Mouse (Mus musculus): ENCODE measurements around the gene Nfix. TPM values are rescaled to one million over a fixed set of nuclear protein-coding genes. Genes with fewer than 3 reads are reported as not detected.
A peak's percentile ranks its signal among the peaks of the same experiment; 100 is the strongest.

The Nfix gene
- polyA plus RNA-seq, 1 experiment from 2014 or later: 11.7 TPM

GRCm38 (mm10) chr8:84793134-84793533 is 7.0 kb downstream of the Nfix start:
- Histone ChIP-seq H3K27me3 (replicated peaks) (peaks cover 98% of the 10 kb centered on the region), H3K4me2 (no peak overlapping the region), H3K27ac (replicated peaks) (no peak overlapping the region), H3K4me3 (no peak overlapping the region), H3K9ac (no peak overlapping the region), H3K36me3 (peaks cover 8% of the 10 kb centered on the region), H3K4me1 (peaks cover 68% of the 10 kb centered on the region), H3K9me3 (no peaks in the 10 kb centered on the region)
- no peak for ATAC-seq (ENCODE audit: extremely low read depth, insufficient number of reproducible peaks, low FRiP score, low TSS enrichment)
- 79% methylated on average over 9 of the region's 9 CpGs for WGBS

- no peak overlapping the region for H3K4me3 ChIP-seq
- H3K4me1 ChIP-seq: peaks cover 66% of the 10 kb centered on the region
- H3K9me3 ChIP-seq: no peaks in the 10 kb centered on the region
- no peak overlapping the region for H3K4me2 ChIP-seq
- ATAC-seq (ENCODE audit: extremely low read depth, insufficient number of reproducible peaks, low FRiP score, low TSS enrichment): no peak
- peaks cover 98% of the 10 kb centered on the region for H3K27me3 ChIP-seq (replicated peaks)
- no peak overlapping the region for H3K27ac ChIP-seq (replicated peaks)
- H3K36me3 ChIP-seq: peaks cover 8% of the 10 kb centered on the region
- no peak overlapping the region; the same call in 1 of the 2 replicates for H3K9ac ChIP-seq
- WGBS: 67% methylated on average over 12 of the region's 12 CpGs
Measured at GRCm38 (mm10) chr8:84792429-84792947, 7.7 kb downstream of the Nfix start.

GRCm38 (mm10) chr8:84790537-84790936 is 9.6 kb downstream of the Nfix start:
- no peak overlapping the region for H3K4me2 ChIP-seq
- H3K9me3 ChIP-seq: no peaks in the 10 kb centered on the region
- H3K4me1 ChIP-seq: peaks cover 84% of the 10 kb centered on the region
- 64% methylated on average over 2 of the region's 2 CpGs for WGBS
- no peak overlapping the region for H3K4me3 ChIP-seq
- peak overlapping the region; percentile 21; the same call in 1 of the 2 replicates for H3K9ac ChIP-seq
- peaks cover 98% of the 10 kb centered on the region for H3K27me3 ChIP-seq (replicated peaks)
- ATAC-seq (ENCODE audit: extremely low read depth, insufficient number of reproducible peaks, low FRiP score, low TSS enrichment): no peak
- H3K27ac ChIP-seq (replicated peaks): no peak overlapping the region
- no peaks in the 10 kb centered on the region for H3K36me3 ChIP-seq

- Histone ChIP-seq H3K4me2 (no peak overlapping the region), H3K27me3 (replicated peaks) (peaks cover 98% of the 10 kb centered on the region), H3K4me3 (no peak overlapping the region), H3K9me3 (no peaks in the 10 kb centered on the region), H3K36me3 (no peaks in the 10 kb centered on the region), H3K4me1 (peaks cover 86% of the 10 kb centered on the region), H3K9ac (0 out of 2 replicates have a peak overlapping the region, but pooled peaks have one; percentile 24), H3K27ac (replicated peaks) (no peak overlapping the region)
- 71% methylated on average over 7 of the region's 9 CpGs for WGBS
- ATAC-seq (ENCODE audit: extremely low read depth, insufficient number of reproducible peaks, low FRiP score, low TSS enrichment): no peak
Measured at GRCm38 (mm10) chr8:84789855-84790486, 10.2 kb downstream of the Nfix start.

GRCm38 (mm10) chr8:84789345-84789744 is 10.8 kb downstream of the Nfix start:
- Histone ChIP-seq H3K27me3 (replicated peaks) (peaks cover 98% of the 10 kb centered on the region), H3K9me3 (no peaks in the 10 kb centered on the region), H3K4me3 (no peak overlapping the region), H3K4me2 (no peak overlapping the region), H3K4me1 (peaks cover 86% of the 10 kb centered on the region), H3K9ac (peak overlapping the region; percentile 24; the same call in 1 of the 2 replicates), H3K27ac (replicated peaks) (no peak overlapping the region; the same call in 1 of the 2 replicates), H3K36me3 (no peaks in the 10 kb centered on the region)
- ATAC-seq (ENCODE audit: extremely low read depth, insufficient number of reproducible peaks, low FRiP score, low TSS enrichment): no peak
- 64% methylated on average over 5 of the region's 5 CpGs for WGBS

- Histone ChIP-seq H3K27me3 (replicated peaks) (peaks cover 98% of the 10 kb centered on the region), H3K27ac (replicated peaks) (no peak overlapping the region), H3K9me3 (no peaks in the 10 kb centered on the region), H3K4me2 (no peak overlapping the region), H3K36me3 (no peaks in the 10 kb centered on the region), H3K4me1 (peaks cover 85% of the 10 kb centered on the region), H3K4me3 (peak overlapping the region; percentile 1; the same call in 1 of the 2 replicates), H3K9ac (peak overlapping the region; percentile 44; the same call in 1 of the 2 replicates)
- ATAC-seq (ENCODE audit: extremely low read depth, insufficient number of reproducible peaks, low FRiP score, low TSS enrichment): no peak
- 32% methylated on average over 11 of the region's 11 CpGs for WGBS
Measured at GRCm38 (mm10) chr8:84788896-84789295, 11.2 kb downstream of the Nfix start.

GRCm38 (mm10) chr8:84787523-84788302 is 12.4 kb downstream of the Nfix start:
- no peaks in the 10 kb centered on the region for H3K36me3 ChIP-seq
- no peak overlapping the region for H3K9ac ChIP-seq
- H3K4me2 ChIP-seq: no peak overlapping the region
- peaks cover 80% of the 10 kb centered on the region for H3K4me1 ChIP-seq
- H3K27ac ChIP-seq (replicated peaks): no peak overlapping the region
- H3K27me3 ChIP-seq (replicated peaks): peaks cover 98% of the 10 kb centered on the region
- WGBS: 28% methylated on average over 14 of the region's 14 CpGs
- ATAC-seq (ENCODE audit: extremely low read depth, insufficient number of reproducible peaks, low FRiP score, low TSS enrichment): no peak
- H3K9me3 ChIP-seq: no peaks in the 10 kb centered on the region
- no peak overlapping the region for H3K4me3 ChIP-seq

- Histone ChIP-seq H3K36me3 (no peaks in the 10 kb centered on the region), H3K27me3 (replicated peaks) (peaks cover 98% of the 10 kb centered on the region), H3K9me3 (no peaks in the 10 kb centered on the region), H3K4me1 (peaks cover 77% of the 10 kb centered on the region), H3K4me3 (peak overlapping the region; percentile 12), H3K9ac (no peak overlapping the region), H3K4me2 (peak overlapping the region; percentile 59), H3K27ac (replicated peaks) (no peak overlapping the region)
- 9% methylated on average over 11 of the region's 11 CpGs for WGBS
- ATAC-seq (ENCODE audit: extremely low read depth, insufficient number of reproducible peaks, low FRiP score, low TSS enrichment): no peak
Measured at GRCm38 (mm10) chr8:84786801-84787467, 13.2 kb downstream of the Nfix start.

GRCm38 (mm10) chr8:84785756-84786677 is 14.1 kb downstream of the Nfix start:
- no peak for ATAC-seq (ENCODE audit: extremely low read depth, insufficient number of reproducible peaks, low FRiP score, low TSS enrichment)
- 7% methylated on average over 38 of the region's 38 CpGs for WGBS
- H3K27ac ChIP-seq (replicated peaks): no peak overlapping the region
- peaks cover 100% of the 10 kb centered on the region for H3K27me3 ChIP-seq (replicated peaks)
- no peaks in the 10 kb centered on the region for H3K9me3 ChIP-seq
- no peaks in the 10 kb centered on the region for H3K36me3 ChIP-seq
- peaks cover 81% of the 10 kb centered on the region for H3K4me1 ChIP-seq
- H3K9ac ChIP-seq: peak overlapping the region; percentile 56; the same call in 1 of the 2 replicates
- peak overlapping the region; percentile 59 for H3K4me2 ChIP-seq
- H3K4me3 ChIP-seq: peak overlapping the region; percentile 12

- H3K27ac ChIP-seq (replicated peaks): no peak overlapping the region
- H3K9ac ChIP-seq: no peak overlapping the region; the same call in 1 of the 2 replicates
- peak overlapping the region; percentile 59 for H3K4me2 ChIP-seq
- no peaks in the 10 kb centered on the region for H3K9me3 ChIP-seq
- no peaks in the 10 kb centered on the region for H3K36me3 ChIP-seq
- H3K27me3 ChIP-seq (replicated peaks): peaks cover 100% of the 10 kb centered on the region
- WGBS: 15% methylated on average over 11 of the region's 11 CpGs
- ATAC-seq (ENCODE audit: extremely low read depth, insufficient number of reproducible peaks, low FRiP score, low TSS enrichment): no peak
- H3K4me1 ChIP-seq: peaks cover 77% of the 10 kb centered on the region
- peak overlapping the region; percentile 35 for H3K4me3 ChIP-seq
Measured at GRCm38 (mm10) chr8:84785506-84785755, 14.7 kb downstream of the Nfix start.
